Mouse (Mus musculus): ENCODE results near the gene Golga2. TPM values are rescaled to one million over a fixed set of nuclear protein-coding genes. Genes with fewer than 3 reads are reported as not detected.
A peak's percentile ranks its signal among the peaks of the same experiment; 100 is the strongest.

Golga2 gene
- polyA plus RNA-seq, 1 experiment from 2014 or later: 25.4 TPM

DNA sequence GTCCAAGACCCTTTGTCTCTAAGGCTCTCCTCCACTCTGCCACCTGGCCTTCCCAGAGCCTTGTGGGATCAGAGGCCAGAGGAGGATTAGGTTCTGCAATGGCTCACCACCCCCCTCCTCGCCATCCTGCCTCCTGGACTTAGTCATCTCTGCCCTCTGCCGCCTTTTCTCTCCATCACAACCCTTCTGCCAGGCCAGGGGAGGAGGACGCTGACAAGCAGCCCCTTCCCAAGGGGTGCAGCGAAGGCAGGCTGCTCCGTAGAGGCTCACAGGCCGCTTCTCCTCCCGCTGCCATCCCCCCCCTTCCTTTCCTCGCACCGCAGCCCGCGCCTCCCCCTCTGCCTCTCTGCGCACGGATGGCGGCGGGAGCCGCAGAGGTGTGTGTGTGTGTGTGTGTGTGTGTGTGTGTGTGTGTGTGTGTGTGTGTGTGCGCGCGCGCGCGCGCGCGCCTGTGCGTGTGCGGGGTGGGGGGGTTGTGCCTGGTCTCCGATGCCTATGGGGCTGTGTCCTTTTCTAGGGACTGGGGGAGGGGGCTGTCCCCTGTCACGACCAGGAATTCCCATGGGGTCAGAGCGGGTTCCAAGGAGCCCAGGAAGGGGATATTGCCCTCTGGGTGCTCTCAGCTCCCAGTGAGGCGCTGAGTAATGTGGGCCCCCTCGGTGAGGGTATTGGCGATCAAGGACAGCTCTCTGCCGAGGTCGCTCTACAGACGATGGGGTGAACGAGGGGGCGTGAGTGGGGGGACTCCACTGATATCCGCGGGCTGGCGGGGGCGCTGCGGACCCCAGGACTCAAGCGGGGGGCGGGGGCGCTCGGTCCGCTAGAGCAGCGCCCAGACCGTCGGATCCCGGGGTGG is 65.2 kb downstream of the Golga2 start, which contains the start of gene Ciz1:
Gene Ciz1 (plus strand): TSS at position 177 of the 856 bp plus-strand sequence.
- WGBS: under 1% methylated on average over 31 of the region's 52 CpGs
- Histone ChIP-seq H3K4me3 (ENCODE audit: low read depth, low read length) (peak within 1 kb of the TSS; percentile 76), H3K9ac (replicated peaks; ENCODE audit: low read depth, low read length) (peak within 1 kb of the TSS; percentile 94), H3K27me3 (ENCODE audit: control insufficient read depth, insufficient read depth, low read length) (peaks cover 2% of the 10 kb centered on the region; the same call in 1 of the 2 replicates), H3K9me3 (ENCODE audit: control insufficient read depth, low read length) (no peaks in the 10 kb centered on the region), H3K4me1 (ENCODE audit: control insufficient read depth, insufficient read depth, low read length) (peaks cover 13% of the 10 kb centered on the region), H3K27ac (ENCODE audit: low read depth, low read length) (peak within 1 kb of the TSS; percentile 94), H3K4me2 (ENCODE audit: low read depth, low read length) (peak within 1 kb of the TSS; percentile 66), H3K36me3 (ENCODE audit: control insufficient read depth, insufficient read depth, low read length) (no peaks in the 10 kb centered on the region)
- ATAC-seq (ENCODE audit: low read depth): peak; percentile 67

GRCm38 (mm10) chr2:32353007-32353542 is 65.9 kb downstream of the Golga2 start, which contains the start of gene Dnm1:
TSS of gene Dnm1 (minus strand) at chr2:32353338.
- peak; percentile 72 for ATAC-seq (ENCODE audit: low read depth)
- WGBS: under 1% methylated on average over 63 of the region's 63 CpGs

DNA sequence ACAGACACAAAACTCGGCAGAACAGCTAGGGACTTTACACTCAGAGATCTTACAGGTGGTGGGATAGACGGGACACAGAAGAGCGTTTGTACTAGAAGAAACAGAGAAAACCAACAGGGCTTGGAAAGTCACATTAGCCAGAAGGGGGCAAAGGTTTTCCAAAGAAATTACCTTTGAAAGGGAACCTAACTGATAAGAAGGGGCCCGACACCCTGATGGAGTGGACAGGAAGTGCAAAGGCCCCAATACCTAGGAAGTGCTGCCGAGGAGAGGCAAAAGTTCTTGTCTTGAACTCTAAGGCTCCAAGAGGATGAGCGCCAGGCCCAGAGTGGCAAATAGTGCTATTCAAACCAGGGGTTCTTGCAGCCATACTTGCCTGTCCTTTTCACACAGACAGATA is 66.7 kb downstream of the Golga2 start:
- WGBS: 76% methylated on average over 6 of the region's 6 CpGs
- no peak overlapping the region for H3K4me3 ChIP-seq (ENCODE audit: low read depth, low read length)
- H3K36me3 ChIP-seq (ENCODE audit: control insufficient read depth, insufficient read depth, low read length): no peaks in the 10 kb centered on the region
- H3K9me3 ChIP-seq (ENCODE audit: control insufficient read depth, low read length): no peaks in the 10 kb centered on the region
- no peak overlapping the region; the same call in 1 of the 2 replicates for H3K4me2 ChIP-seq (ENCODE audit: low read depth, low read length)
- H3K27ac ChIP-seq (ENCODE audit: low read depth, low read length): no peak overlapping the region
- no peak overlapping the region for H3K9ac ChIP-seq (replicated peaks; ENCODE audit: low read depth, low read length)
- no peak for ATAC-seq (ENCODE audit: low read depth)
- H3K27me3 ChIP-seq (ENCODE audit: control insufficient read depth, insufficient read depth, low read length): peaks cover 2% of the 10 kb centered on the region; the same call in 1 of the 2 replicates
- peaks cover 13% of the 10 kb centered on the region for H3K4me1 ChIP-seq (ENCODE audit: control insufficient read depth, insufficient read depth, low read length)

More at GRCm38 (mm10) chr2:32353007-32353542, 65.9 kb downstream of the Golga2 start, which contains the start of gene Dnm1:
- H3K27me3 ChIP-seq (ENCODE audit: control insufficient read depth, insufficient read depth, low read length): peaks cover 2% of the 10 kb centered on the region; the same call in 1 of the 2 replicates
- peak within 1 kb of the TSS; percentile 76 for H3K4me3 ChIP-seq (ENCODE audit: low read depth, low read length)
- peaks cover 13% of the 10 kb centered on the region for H3K4me1 ChIP-seq (ENCODE audit: control insufficient read depth, insufficient read depth, low read length)
- H3K36me3 ChIP-seq (ENCODE audit: control insufficient read depth, insufficient read depth, low read length): no peaks in the 10 kb centered on the region
- H3K4me2 ChIP-seq (ENCODE audit: low read depth, low read length): peak within 1 kb of the TSS; percentile 66
- H3K9me3 ChIP-seq (ENCODE audit: control insufficient read depth, low read length): no peaks in the 10 kb centered on the region
- peak within 1 kb of the TSS; percentile 94 for H3K9ac ChIP-seq (replicated peaks; ENCODE audit: low read depth, low read length)
- peak within 1 kb of the TSS; percentile 94 for H3K27ac ChIP-seq (ENCODE audit: low read depth, low read length)

- H3K4me1 ChIP-seq (ENCODE audit: control insufficient read depth, insufficient read depth, low read length): peaks cover 13% of the 10 kb centered on the region
- H3K36me3 ChIP-seq (ENCODE audit: control insufficient read depth, insufficient read depth, low read length): no peaks in the 10 kb centered on the region
- H3K9me3 ChIP-seq (ENCODE audit: control insufficient read depth, low read length): no peaks in the 10 kb centered on the region
- ATAC-seq (ENCODE audit: low read depth): no peak
- no peak overlapping the region for H3K9ac ChIP-seq (replicated peaks; ENCODE audit: low read depth, low read length)
- H3K27ac ChIP-seq (ENCODE audit: low read depth, low read length): no peak overlapping the region
- no peak overlapping the region for H3K4me3 ChIP-seq (ENCODE audit: low read depth, low read length)
- WGBS: 96% methylated on average over 3 of the region's 3 CpGs
- H3K4me2 ChIP-seq (ENCODE audit: low read depth, low read length): no peak overlapping the region
- H3K27me3 ChIP-seq (ENCODE audit: control insufficient read depth, insufficient read depth, low read length): peaks cover 2% of the 10 kb centered on the region; the same call in 1 of the 2 replicates
These were observed 67.2 kb downstream of the Golga2 start for GRCm38 (mm10) chr2:32354336-32354895.

DNA sequence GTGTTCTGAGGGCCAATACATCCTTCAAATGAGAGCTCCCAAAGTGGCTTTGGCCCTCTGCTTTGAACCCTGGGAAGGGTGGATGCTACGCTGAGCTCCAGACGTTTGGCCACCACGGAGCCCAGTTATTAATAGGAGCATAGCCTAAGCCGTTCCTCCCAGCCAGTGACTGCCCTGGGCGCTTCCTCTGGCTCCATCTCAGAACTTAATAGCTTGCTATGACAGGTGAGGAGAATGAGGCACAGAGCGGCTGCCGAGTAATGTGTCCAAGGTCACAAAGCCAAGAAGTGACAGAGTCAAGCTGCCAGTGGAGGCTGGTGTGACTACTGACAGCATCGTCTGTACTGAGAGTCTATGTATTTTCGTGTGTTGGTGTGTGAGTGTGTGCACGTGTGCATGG is 69.0 kb downstream of the Golga2 start:
- no peak overlapping the region for H3K4me3 ChIP-seq (ENCODE audit: low read depth, low read length)
- H3K9me3 ChIP-seq (ENCODE audit: control insufficient read depth, low read length): no peaks in the 10 kb centered on the region
- H3K9ac ChIP-seq (replicated peaks; ENCODE audit: low read depth, low read length): no peak overlapping the region
- H3K36me3 ChIP-seq (ENCODE audit: control insufficient read depth, insufficient read depth, low read length): no peaks in the 10 kb centered on the region
- peaks cover 2% of the 10 kb centered on the region; the same call in 1 of the 2 replicates for H3K27me3 ChIP-seq (ENCODE audit: control insufficient read depth, insufficient read depth, low read length)
- H3K27ac ChIP-seq (ENCODE audit: low read depth, low read length): no peak overlapping the region
- ATAC-seq (ENCODE audit: low read depth): no peak
- 84% methylated on average over 10 of the region's 10 CpGs for WGBS
- peaks cover 4% of the 10 kb centered on the region; the same call in 1 of the 2 replicates for H3K4me1 ChIP-seq (ENCODE audit: control insufficient read depth, insufficient read depth, low read length)
- no peak overlapping the region for H3K4me2 ChIP-seq (ENCODE audit: low read depth, low read length)

Small RNA genes within 50 kb of the gene (microRNA-seq; reads per million reads assigned to microRNA genes)
- not detected for gene Gm23363
- gene Mir199b: 72.3 reads per million, percentile 41 among the genes with 10 or more reads in this experiment

Other genes starting within 250 kb of the Golga2 start
- gene Fam78a, start 202.5 kb upstream of the Golga2 start, polyA plus RNA-seq (2014; fragmentation: Nextera tagmentation; extraction: Ambion mirVana): 0.28 and 0.50 TPM in 2 replicates
- 23.8 and 25.2 TPM in 2 replicates for gene Plpp7, start 191.9 kb upstream of the Golga2 start, polyA plus RNA-seq (2014; fragmentation: Nextera tagmentation; extraction: Ambion mirVana)
- 101 and 118 TPM in 2 replicates for gene Prrc2b, start 136.3 kb upstream of the Golga2 start, polyA plus RNA-seq (2014; fragmentation: Nextera tagmentation; extraction: Ambion mirVana)
- 28.2 and 30.4 TPM in 2 replicates for gene Pomt1, start 50.8 kb upstream of the Golga2 start, polyA plus RNA-seq (2014; fragmentation: Nextera tagmentation; extraction: Ambion mirVana)
- 79.3 and 91.7 TPM in 2 replicates for gene Uck1, start 27.2 kb upstream of the Golga2 start, polyA plus RNA-seq (2014; fragmentation: Nextera tagmentation; extraction: Ambion mirVana)
- 140 and 288 TPM in 2 replicates for gene Swi5, start 691 bp downstream of the Golga2 start, polyA plus RNA-seq (2014; fragmentation: Nextera tagmentation; extraction: Ambion mirVana)
- 47.7 and 48.3 TPM in 2 replicates for gene Ciz1, start 64.9 kb downstream of the Golga2 start, polyA plus RNA-seq (2014; fragmentation: Nextera tagmentation; extraction: Ambion mirVana)
- gene Dnm1, start 66.0 kb downstream of the Golga2 start, polyA plus RNA-seq (2014; fragmentation: Nextera tagmentation; extraction: Ambion mirVana): 102 and 146 TPM in 2 replicates
- 157 and 198 TPM in 2 replicates for gene 1110008P14Rik, start 94.6 kb downstream of the Golga2 start, polyA plus RNA-seq (2014; fragmentation: Nextera tagmentation; extraction: Ambion mirVana)
- 0.35 and 0.40 TPM in 2 replicates for gene Lcn2, start 100.9 kb downstream of the Golga2 start, polyA plus RNA-seq (2014; fragmentation: Nextera tagmentation; extraction: Ambion mirVana)
- gene Ptges2, start 108.5 kb downstream of the Golga2 start, polyA plus RNA-seq (2014; fragmentation: Nextera tagmentation; extraction: Ambion mirVana): 58.1 and 65.9 TPM in 2 replicates
- gene Naif1, start 163.1 kb downstream of the Golga2 start, polyA plus RNA-seq (2014; fragmentation: Nextera tagmentation; extraction: Ambion mirVana): 4.9 and 5.4 TPM in 2 replicates
- 39.8 and 43.6 TPM in 2 replicates for gene Slc25a25, start 164.1 kb downstream of the Golga2 start, polyA plus RNA-seq (2014; fragmentation: Nextera tagmentation; extraction: Ambion mirVana)
- 6.7 and 7.3 TPM in 2 replicates for gene Fam102a, start 247.9 kb downstream of the Golga2 start, polyA plus RNA-seq (2014; fragmentation: Nextera tagmentation; extraction: Ambion mirVana)